Mouse (Mus musculus): ENCODE measurements around the gene 4930555G01Rik. TPM values are rescaled to one million over a fixed set of nuclear protein-coding genes. Genes with fewer than 3 reads are reported as not detected.

The 4930555G01Rik gene
- polyA plus RNA-seq (2017; shearing (Covaris generic)), result 0.16 TPM

DNA sequence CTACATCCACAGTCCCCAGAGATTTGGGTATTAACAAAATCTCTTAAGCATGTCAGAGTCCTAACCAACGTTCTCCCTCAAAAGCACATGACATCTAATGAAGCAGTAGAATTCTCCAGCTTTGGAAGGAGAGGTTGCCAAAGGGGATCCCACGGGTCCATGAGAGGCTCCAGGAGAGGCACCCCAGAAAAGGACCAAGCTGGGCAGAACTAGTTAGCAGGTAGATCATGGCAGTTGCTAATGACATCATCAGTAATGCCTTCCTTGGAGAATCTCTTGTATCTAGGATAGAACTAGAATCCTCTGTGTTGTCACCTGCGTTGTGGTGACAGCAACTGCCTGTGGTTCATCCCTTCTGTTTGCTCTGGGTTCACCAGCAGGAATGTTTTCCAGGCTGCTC lies at the start of gene 4930555G01Rik:
TSS of gene 4930555G01Rik (plus strand) at position 301 of the 400 bp plus-strand sequence.

DNA sequence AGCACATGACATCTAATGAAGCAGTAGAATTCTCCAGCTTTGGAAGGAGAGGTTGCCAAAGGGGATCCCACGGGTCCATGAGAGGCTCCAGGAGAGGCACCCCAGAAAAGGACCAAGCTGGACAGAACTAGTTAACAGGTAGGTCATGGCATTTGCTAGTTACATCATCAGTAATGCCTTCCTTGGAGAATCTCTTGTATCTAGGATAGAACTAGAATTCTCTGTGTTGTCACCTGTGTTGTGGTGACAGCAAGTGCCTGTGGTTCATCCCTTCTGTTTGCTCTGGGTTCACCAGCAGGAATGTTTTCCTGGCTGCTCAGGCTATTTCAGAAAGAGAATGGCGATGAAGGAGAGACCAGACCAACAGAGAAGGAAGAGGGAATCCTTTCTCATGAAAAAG lies 34.8 kb upstream of the 4930555G01Rik start, which contains the start of gene Gm3298:
TSS of gene Gm3298 (plus strand) at position 301 of the 400 bp plus-strand sequence.

GRCm38 (mm10) chr14:5070611-5071490 lies 20.4 kb downstream of the 4930555G01Rik start, which contains the start of gene Gm8281:
Gm8281 (plus strand) TSS chr14:5071040.

Other genes starting within 250 kb of the 4930555G01Rik start
- gene Gm3269, start 212.5 kb upstream of the 4930555G01Rik start, polyA plus RNA-seq (2017; shearing (Covaris generic)), result not detected
- not detected for gene Gm3264, start 195.1 kb upstream of the 4930555G01Rik start, polyA plus RNA-seq (2017; shearing (Covaris generic))
- gene Gm3278, start 158.2 kb upstream of the 4930555G01Rik start, polyA plus RNA-seq (2017; shearing (Covaris generic)), result not detected
- gene Gm8297, start 66.7 kb upstream of the 4930555G01Rik start, polyA plus RNA-seq (2017; shearing (Covaris generic)), result not detected
- gene Gm3298, start 34.7 kb upstream of the 4930555G01Rik start, polyA plus RNA-seq (2017; shearing (Covaris generic)), result not detected
- 1.4 TPM for gene Gm8281, start 20.4 kb downstream of the 4930555G01Rik start, polyA plus RNA-seq (2017; shearing (Covaris generic))
- not detected for gene Gm8279, start 80.9 kb downstream of the 4930555G01Rik start, polyA plus RNA-seq (2017; shearing (Covaris generic))
- gene Gm3317, start 113.9 kb downstream of the 4930555G01Rik start, polyA plus RNA-seq (2017; shearing (Covaris generic)), result not detected
- gene Gm8271, start 135.2 kb downstream of the 4930555G01Rik start, polyA plus RNA-seq (2017; shearing (Covaris generic)), result not detected
- gene Gm3526, start 210.0 kb downstream of the 4930555G01Rik start, polyA plus RNA-seq (2017; shearing (Covaris generic)), result not detected

Data from CD4-positive, CD25-positive, alpha-beta regulatory T cell (primary cell).